Mouse (Mus musculus) liver, postnatal 0 days (tissue): Measurements from ENCODE around the gene Prss50.

Experiments
- CTCF ChIP-seq: sonication (generic); IDR thresholded peaks from 2 replicates; pipeline ENCODE4 v1.5.1; 2016; ENCODE audit warnings: antibody characterized with exemption, low read depth
- EP300 ChIP-seq: IDR thresholded peaks from 2 replicates; pipeline ENCODE4 v1.6.1; 2016; ENCODE audit warnings: antibody characterized with exemption, low read depth, mild to moderate bottlenecking

DNA sequence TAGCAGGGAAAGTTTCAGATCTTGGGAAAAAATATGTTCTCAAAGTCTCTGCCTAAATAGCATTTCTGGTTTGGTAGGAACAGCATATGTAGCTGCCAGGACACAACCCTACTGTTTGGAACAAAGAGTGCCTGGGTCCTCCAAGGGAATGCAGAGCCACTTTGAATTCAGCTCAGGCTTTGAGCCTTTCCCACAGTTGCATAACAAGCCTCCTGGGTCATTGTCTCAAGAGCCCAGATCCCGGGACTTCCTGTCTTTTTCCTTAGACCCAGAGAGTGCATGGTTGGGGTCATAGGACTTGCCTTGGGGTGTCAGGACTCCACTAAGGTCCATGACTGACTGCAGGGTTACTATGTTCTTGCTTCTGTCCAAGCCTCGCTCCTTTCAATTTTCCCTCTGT is 21.7 kb upstream of the Prss50 start:
- TF ChIP-seq CTCF (no peak), EP300 (no peak)
